Mouse (Mus musculus) C2C12 (cell line): ENCODE measurements around the gene Ttc37. TPM values are rescaled to one million over a fixed set of nuclear protein-coding genes. Genes with fewer than 3 reads are reported as not detected.

Source experiments
- H3K27me3 ChIP-seq: one replicate; pipeline ENCODE4 v1.6.1; 2011; ENCODE audit not compliant: control insufficient read depth, insufficient read depth, insufficient read length
- H3K36me3 ChIP-seq: one replicate; pipeline ENCODE4 v1.6.1; 2011; ENCODE audit not compliant: control insufficient read depth, insufficient read depth
- H3K4me3 ChIP-seq: one replicate; pipeline ENCODE4 v1.5.1; 2011; ENCODE audit warnings: mild to moderate bottlenecking, control low read depth; ENCODE audit not compliant: poor library complexity, insufficient read depth, severe bottlenecking
- H3K79me2 ChIP-seq: one replicate; pipeline ENCODE4 v1.6.1; 2011; ENCODE audit not compliant: control insufficient read depth, insufficient read depth
- H3K79me3 ChIP-seq: one replicate; pipeline ENCODE4 v1.6.1; 2011; ENCODE audit warnings: low read depth, control low read depth
- H3ac ChIP-seq: one replicate; pipeline ENCODE3; 2011; ENCODE audit warnings: low read depth; ENCODE audit not compliant: control insufficient read depth, insufficient read length
- CEBPB ChIP-seq: IDR thresholded peaks from one replicate; pipeline ENCODE4 v1.6.1; 2011; ENCODE audit warnings: low read depth, mild to moderate bottlenecking, control low read depth, moderate library complexity
- CTCF ChIP-seq: IDR thresholded peaks from one replicate; pipeline ENCODE4 v1.5.1; 2011; ENCODE audit not compliant: control insufficient read depth, insufficient read depth, insufficient read length
- FOSL1 ChIP-seq: IDR thresholded peaks from one replicate; pipeline ENCODE4 v1.8.0; 2011; ENCODE audit warnings: mild to moderate bottlenecking, low read length; ENCODE audit not compliant: poor library complexity, insufficient read depth, severe bottlenecking
- MAX ChIP-seq: IDR thresholded peaks from one replicate; pipeline ENCODE4 v1.6.1; 2011; ENCODE audit warnings: mild to moderate bottlenecking, control low read depth
- MYOD1 ChIP-seq: IDR thresholded peaks from one replicate; pipeline ENCODE4 v1.6.1; 2011; ENCODE audit warnings: low read depth; ENCODE audit not compliant: control insufficient read depth, insufficient read length
- MYOG ChIP-seq: IDR thresholded peaks from one replicate; pipeline ENCODE4 v1.6.1; 2011; ENCODE audit not compliant: control insufficient read depth, insufficient read length; ENCODE audit errors: extremely low read depth
- USF1 ChIP-seq: IDR thresholded peaks from one replicate; pipeline ENCODE4 v1.6.1; 2011; ENCODE audit warnings: low read depth, mild to moderate bottlenecking, control low read depth, moderate library complexity
- polyA plus RNA-seq: library from polyadenylated mRNA; unstranded; fragments of >200 nt; fragmentation: generic; extraction: Trizol; gene quantifications from one replicate; pipeline ENCODE4 v1.2.1, GENCODE M21; 2012; ENCODE audit warnings: missing spikeins

Ttc37 gene
- polyA plus RNA-seq, 1 experiment = 4.3 TPM

- no peaks in the 10 kb centered on the region for H3K27me3 ChIP-seq
- no peaks in the 10 kb centered on the region for H3K79me2 ChIP-seq
- H3K36me3 ChIP-seq = peaks cover 14% of the 10 kb centered on the region
- H3ac ChIP-seq = no peak overlapping the region
- no peaks in the 10 kb centered on the region for H3K79me3 ChIP-seq
- no peak for TF ChIP-seq USF1
- TF ChIP-seq CEBPB = no peak
- H3K4me3 ChIP-seq = no peak overlapping the region
Observed at GRCm38 (mm10) chr13:76195431-76196138, 97.1 kb downstream of the Ttc37 start.

- Histone ChIP-seq H3K79me2 (no peaks in the 10 kb centered on the region), H3ac (no peak overlapping the region), H3K36me3 (peaks cover 4% of the 10 kb centered on the region), H3K4me3 (no peak overlapping the region), H3K79me3 (no peaks in the 10 kb centered on the region), H3K27me3 (no peaks in the 10 kb centered on the region)
- TF ChIP-seq MAX = no peak
- no peak for TF ChIP-seq USF1
- no peak for TF ChIP-seq FOSL1
- TF ChIP-seq CTCF = no peak
- no peak for TF ChIP-seq CEBPB
Observed at GRCm38 (mm10) chr13:76197297-76197848, 98.8 kb downstream of the Ttc37 start.

GRCm38 (mm10) chr13:76199943-76200342 lies 101.4 kb downstream of the Ttc37 start:
- Histone ChIP-seq H3K27me3 (no peaks in the 10 kb centered on the region), H3K79me2 (no peaks in the 10 kb centered on the region), H3K36me3 (peaks cover 4% of the 10 kb centered on the region), H3K79me3 (no peaks in the 10 kb centered on the region), H3ac (no peak overlapping the region), H3K4me3 (no peak overlapping the region)
- no peak for TF ChIP-seq CTCF
- no peak for TF ChIP-seq MAX
- TF ChIP-seq USF1 = no peak
- no peak for TF ChIP-seq MYOD1

DNA sequence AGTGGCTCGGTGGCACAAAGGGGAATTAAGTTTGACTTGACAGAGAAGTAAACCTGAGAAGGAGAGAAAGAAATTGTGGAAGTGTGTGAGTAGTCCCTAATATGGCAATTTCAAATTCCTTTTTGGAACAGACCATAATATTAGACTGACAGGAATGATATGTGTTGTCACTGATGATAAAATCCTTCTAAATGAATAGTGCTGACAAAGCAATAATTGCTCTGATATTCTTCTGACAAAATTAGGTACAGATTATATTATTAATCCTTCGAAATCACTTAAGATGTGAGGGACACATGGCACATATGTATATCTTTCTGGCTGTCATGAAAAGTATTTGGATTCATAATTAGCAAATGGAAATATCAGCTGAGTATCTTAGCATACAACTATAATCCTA lies 116.4 kb downstream of the Ttc37 start:
- Histone ChIP-seq H3ac (no peak overlapping the region), H3K27me3 (no peaks in the 10 kb centered on the region), H3K79me3 (no peaks in the 10 kb centered on the region), H3K4me3 (no peak overlapping the region), H3K36me3 (no peaks in the 10 kb centered on the region), H3K79me2 (no peaks in the 10 kb centered on the region)
- TF ChIP-seq FOSL1 (no peak), CTCF (no peak), MAX (no peak), CEBPB (no peak), MYOD1 (no peak), USF1 (no peak), MYOG (no peak)

DNA sequence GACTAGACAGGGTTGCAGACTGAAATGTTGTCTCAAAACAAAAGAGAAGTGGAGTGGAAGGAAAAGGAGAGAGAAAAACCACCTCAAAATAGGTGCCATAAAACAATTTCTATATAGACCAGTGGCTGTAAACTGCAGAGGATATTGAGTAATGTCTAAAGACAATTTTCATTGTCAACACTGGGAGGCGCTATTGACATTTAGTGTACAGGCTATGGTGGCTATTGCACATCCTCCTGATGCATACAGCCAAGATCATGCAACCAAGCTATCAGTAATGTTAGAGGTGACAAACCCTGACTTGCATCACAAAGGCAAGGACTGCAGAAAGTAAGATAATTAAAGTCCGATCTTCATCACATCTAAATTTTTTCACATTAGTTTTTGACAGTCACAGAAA lies 116.9 kb downstream of the Ttc37 start:
- no peaks in the 10 kb centered on the region for H3K79me2 ChIP-seq
- H3K27me3 ChIP-seq = no peaks in the 10 kb centered on the region
- H3K4me3 ChIP-seq = no peak overlapping the region
- H3K36me3 ChIP-seq = no peaks in the 10 kb centered on the region
- no peak overlapping the region for H3ac ChIP-seq
- H3K79me3 ChIP-seq = no peaks in the 10 kb centered on the region
- TF ChIP-seq FOSL1 (no peak), MYOD1 (no peak), MAX (no peak), MYOG (no peak), CTCF (no peak), CEBPB (no peak), USF1 (no peak)

Other genes with a start within 250 kb of the Ttc37 start
- gene Rhobtb3, start 154.8 kb upstream of the Ttc37 start, polyA plus RNA-seq = 10.1 TPM
- gene Spata9, start 131.6 kb upstream of the Ttc37 start, polyA plus RNA-seq = 0.21 TPM
- 6.0 TPM for gene Rfesd, start 80.0 kb upstream of the Ttc37 start, polyA plus RNA-seq
- gene Gpr150, start 41.7 kb upstream of the Ttc37 start, polyA plus RNA-seq = not detected
- 3.4 TPM for gene Arsk, start 74 bp upstream of the Ttc37 start, polyA plus RNA-seq
- gene Fam81b, start 206.3 kb downstream of the Ttc37 start, polyA plus RNA-seq = not detected